Mouse (Mus musculus): ENCODE results near the gene Tmem63a.

GRCm38 (mm10) chr1:181016045-181016444 lies 73.9 kb downstream of the Tmem63a start:
- TF ChIP-seq SIN3A (IDR thresholded peaks at IDR 0.05; ENCODE audit: low read length): no peak
- no peak for TF ChIP-seq POLR2A (IDR thresholded peaks at IDR 0.05; ENCODE audit: low read depth, low read length)
- TF ChIP-seq CTCF (conservative IDR thresholded peaks at IDR 0.05 in 1 of 2, IDR thresholded peaks at IDR 0.05 in 1 of 2; ENCODE audit: low read depth in 2 of 2, low read length in 2 of 2): no peak
- TF ChIP-seq E2F4 (IDR thresholded peaks at IDR 0.05; ENCODE audit: insufficient replicate concordance, low read depth, low read length): no peak
- TF ChIP-seq MEF2A (IDR thresholded peaks at IDR 0.05; ENCODE audit: borderline replicate concordance, low read depth, low read length): no peak
- no peak for TF ChIP-seq MXI1 (IDR thresholded peaks at IDR 0.05; ENCODE audit: low read depth, low read length)
- TF ChIP-seq EP300 (IDR thresholded peaks at IDR 0.05; ENCODE audit: low read length): no peak
- TF ChIP-seq POLR2AphosphoS2 (IDR thresholded peaks at IDR 0.05; ENCODE audit: low read depth, low read length): no peak
- no peak; the same call in 1 of the 2 replicates for TF ChIP-seq MAX (IDR thresholded peaks at IDR 0.05; ENCODE audit: low read length)
- TF ChIP-seq HCFC1 (IDR thresholded peaks at IDR 0.05; ENCODE audit: low read depth, low read length): no peak
- no peak for TF ChIP-seq NRF1 (IDR thresholded peaks at IDR 0.05; ENCODE audit: low read depth, low read length)
- no peak for TF ChIP-seq TCF12 (IDR thresholded peaks at IDR 0.05; ENCODE audit: low read depth, low read length)
- no peak for TF ChIP-seq IRF4 (IDR thresholded peaks at IDR 0.05; ENCODE audit: low read depth, low read length)
- no peak for TF ChIP-seq MYC (IDR thresholded peaks at IDR 0.05; ENCODE audit: low read depth, low read length)
